Mouse (Mus musculus) megakaryocyte, embryonic 14.5 days (primary cell): ENCODE results near the gene Klhl20.

Experiments
- FLI1 ChIP-seq: IDR thresholded peaks from 2 replicates; pipeline ENCODE4 v1.6.1; 2012; ENCODE audit warnings: low read length, inconsistent platforms, mixed read lengths
- GATA1 ChIP-seq: IDR thresholded peaks from 3 replicates; pipeline ENCODE4 v1.6.1; 2012; ENCODE audit warnings: mixed read lengths, low read length, inconsistent platforms, borderline replicate concordance

DNA sequence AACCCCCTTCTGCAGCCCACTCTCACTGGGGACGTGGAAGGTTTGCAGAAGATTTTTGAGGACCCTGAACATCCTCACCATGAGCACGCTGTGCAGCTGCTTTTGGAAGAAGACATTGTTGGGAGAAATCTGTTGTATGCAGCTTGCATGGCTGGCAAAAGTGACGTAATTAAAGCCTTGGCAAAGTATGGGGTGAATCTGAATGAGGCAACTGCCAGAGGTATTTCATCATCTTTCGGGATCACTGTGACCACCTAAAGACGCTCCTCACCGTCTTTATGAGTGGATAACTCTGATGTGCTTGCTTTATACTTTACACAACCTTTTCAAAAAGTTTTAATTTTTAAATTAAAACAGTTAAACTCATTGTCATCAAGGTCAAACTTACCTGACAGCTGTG, 19.8 kb upstream of the Klhl20 start:
- TF ChIP-seq GATA1 (no peak), FLI1 (no peak)
